Mouse (Mus musculus) hindbrain, embryonic 11.5 days (tissue): ENCODE measurements at regions not wholly inside any gene's neighbourhood (a gene's known extent, or its start where the extent isn't known, plus 50 kb on each side); places are given as distances from the start of the nearest gene placed in this dataset.

Source experiments
- ATAC-seq: fragments of 200-750 bp; cut with Nextera tagmentation; 2 replicates; pipeline ENCODE4 v1.8.0; 2017; ENCODE audit warnings: mild to moderate bottlenecking, moderate TSS enrichment, moderate library complexity; ENCODE audit not compliant: low FRiP score
- DNase-seq: peaks from one replicate; pipeline ENCODE4 v3.0.0-alpha.2; 2015; ENCODE audit warnings: low spot score
- H3K27ac ChIP-seq: fragments of 300-500 bp; sonication (generic); 2 replicates; pipeline ENCODE4 v1.5.1; 2014; ENCODE audit warnings: mild to moderate bottlenecking, low read depth, low read length
- H3K27me3 ChIP-seq: fragments of 300-500 bp; sonication (generic); 2 replicates; pipeline ENCODE4 v1.6.1; 2014; ENCODE audit warnings: mild to moderate bottlenecking, low read length, moderate library complexity, mixed read lengths; ENCODE audit not compliant: control insufficient read depth, insufficient read depth
- H3K36me3 ChIP-seq: fragments of 300-500 bp; sonication (generic); 2 replicates; pipeline ENCODE4 v1.6.1; 2014; ENCODE audit warnings: mild to moderate bottlenecking, low read length, moderate library complexity, mixed read lengths; ENCODE audit not compliant: control insufficient read depth, insufficient read depth
- H3K4me1 ChIP-seq: fragments of 300-500 bp; sonication (generic); replicated peaks from 2 replicates; pipeline ENCODE4 v1.6.1; 2014; ENCODE audit warnings: low read length, mixed read lengths; ENCODE audit not compliant: control insufficient read depth, insufficient read depth
- H3K4me2 ChIP-seq: fragments of 300-500 bp; sonication (generic); replicated peaks from 2 replicates; pipeline ENCODE4 v1.6.1; 2014; ENCODE audit warnings: mild to moderate bottlenecking, low read depth, low read length
- H3K4me3 ChIP-seq: fragments of 300-500 bp; sonication (generic); 2 replicates; pipeline ENCODE4 v1.5.1; 2014; ENCODE audit warnings: low read depth, low read length
- H3K9ac ChIP-seq: fragments of 300-500 bp; sonication (generic); 2 replicates; pipeline ENCODE4 v1.6.1; 2014; ENCODE audit warnings: low read depth, low read length
- H3K9me3 ChIP-seq: fragments of 300-500 bp; sonication (generic); 2 replicates; pipeline ENCODE4 v1.6.1; 2016; ENCODE audit warnings: low read length; ENCODE audit not compliant: control insufficient read depth
- WGBS: fragments of 180-500 bp; shearing (Covaris S2); extraction: QIAGEN DNeasy Blood & Tissue Kit; methylation state at CpG from one replicate; pipeline ENCODE4 v1.1.7; 2014; 5-methylcytosine and 5-hydroxymethylcytosine counted together

DNA sequence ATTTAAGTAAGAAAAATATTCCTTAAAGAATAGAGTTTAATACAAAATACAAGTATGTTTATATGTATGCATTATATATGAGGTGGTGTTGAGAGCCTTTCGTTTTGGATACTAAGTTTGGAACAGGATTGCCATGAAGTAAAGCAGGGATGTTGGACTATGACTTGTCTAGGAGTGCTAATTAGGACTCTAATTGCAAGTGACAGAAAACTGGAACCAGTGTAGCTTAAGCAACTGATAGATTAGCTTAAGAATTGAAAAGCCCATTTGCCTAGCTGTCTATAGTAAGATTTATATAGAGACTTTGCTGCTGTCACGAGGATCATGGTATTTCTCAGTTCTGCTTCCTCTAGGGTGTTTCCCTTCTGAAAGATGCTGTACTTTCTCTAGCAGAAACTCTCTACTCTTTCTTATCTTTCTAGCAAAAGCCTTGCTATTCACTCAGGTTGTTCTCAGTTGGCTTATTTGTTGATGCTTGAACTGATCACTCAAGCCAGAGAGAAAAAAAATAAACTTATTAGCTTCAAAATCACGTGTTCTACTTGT, 147.9 kb upstream of the 1810046K07Rik start:
- H3K27ac ChIP-seq, result no peak overlapping the region
- H3K9ac ChIP-seq, result no peak overlapping the region
- no peak overlapping the region for H3K4me3 ChIP-seq
- no peaks in the 10 kb centered on the region for H3K9me3 ChIP-seq
- no peaks in the 10 kb centered on the region for H3K27me3 ChIP-seq
- no peak overlapping the region for H3K4me2 ChIP-seq
- WGBS, result 74% methylated on average over 3 of the region's 3 CpGs
- no peaks in the 10 kb centered on the region for H3K36me3 ChIP-seq
- no peaks in the 10 kb centered on the region for H3K4me1 ChIP-seq
- ATAC-seq (no peak), DNase-seq (no peak)

DNA sequence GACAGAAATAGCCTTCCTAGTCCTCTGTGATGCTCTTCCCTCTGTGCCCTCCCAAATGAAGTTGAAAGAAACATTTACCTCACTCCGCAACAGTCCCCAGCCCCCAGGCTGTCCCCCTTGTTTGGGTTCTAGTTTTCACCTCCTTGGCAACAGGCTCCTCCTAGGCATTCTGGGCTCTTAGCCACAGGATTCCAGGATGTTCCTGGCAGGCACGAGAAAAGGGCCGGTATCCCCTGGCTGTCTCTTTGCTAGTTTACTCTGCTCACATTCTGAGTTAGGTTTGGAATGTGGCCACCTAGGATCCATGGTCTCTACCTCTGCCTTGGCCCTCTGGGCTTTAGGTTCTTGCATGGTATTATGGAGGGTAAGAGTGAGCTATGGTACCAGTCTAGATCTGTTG, 159.1 kb upstream of the 1810046K07Rik start:
- WGBS, result 53% methylated on average over 3 of the region's 3 CpGs

GRCm38 (mm10) chr9:51507265-51507913, 178.7 kb upstream of the 1810046K07Rik start:
- ATAC-seq, result no peak
- no peak overlapping the region for H3K4me2 ChIP-seq
- H3K9me3 ChIP-seq, result no peaks in the 10 kb centered on the region
- H3K4me1 ChIP-seq, result no peaks in the 10 kb centered on the region
- H3K36me3 ChIP-seq, result no peaks in the 10 kb centered on the region
- no peak overlapping the region for H3K4me3 ChIP-seq
- H3K27ac ChIP-seq, result no peak overlapping the region
- no peak overlapping the region for H3K9ac ChIP-seq
- no peak for DNase-seq
- no peaks in the 10 kb centered on the region for H3K27me3 ChIP-seq
- 81% methylated on average over 3 of the region's 3 CpGs for WGBS

More for the DNA sequence above, 159.1 kb upstream of the 1810046K07Rik start:
- no peaks in the 10 kb centered on the region for H3K4me1 ChIP-seq
- no peak overlapping the region for H3K4me3 ChIP-seq
- no peaks in the 10 kb centered on the region for H3K36me3 ChIP-seq
- no peak overlapping the region for H3K4me2 ChIP-seq
- no peaks in the 10 kb centered on the region for H3K27me3 ChIP-seq
- no peak for ATAC-seq
- H3K9me3 ChIP-seq, result no peaks in the 10 kb centered on the region
- no peak for DNase-seq
- H3K27ac ChIP-seq, result no peak overlapping the region
- no peak overlapping the region for H3K9ac ChIP-seq

- DNase-seq, result no peak
- Histone ChIP-seq H3K36me3 (no peaks in the 10 kb centered on the region), H3K4me1 (no peaks in the 10 kb centered on the region), H3K4me2 (no peak overlapping the region), H3K9ac (no peak overlapping the region), H3K4me3 (no peak overlapping the region), H3K27ac (no peak overlapping the region), H3K9me3 (no peaks in the 10 kb centered on the region), H3K27me3 (no peaks in the 10 kb centered on the region)
- no peak for ATAC-seq
- WGBS, result 80% methylated on average over 2 of the region's 2 CpGs
These were observed 188.9 kb upstream of the 1810046K07Rik start for GRCm38 (mm10) chr9:51517643-51518042.

- WGBS, result 83% methylated on average over 4 of the region's 4 CpGs
- H3K27ac ChIP-seq, result no peak overlapping the region
- H3K9ac ChIP-seq, result no peak overlapping the region
- H3K4me2 ChIP-seq, result no peak overlapping the region
- DNase-seq (no peak), ATAC-seq (no peak)
- H3K9me3 ChIP-seq, result no peaks in the 10 kb centered on the region
- H3K4me3 ChIP-seq, result no peak overlapping the region
- no peaks in the 10 kb centered on the region for H3K36me3 ChIP-seq
- no peaks in the 10 kb centered on the region for H3K4me1 ChIP-seq
- no peaks in the 10 kb centered on the region for H3K27me3 ChIP-seq
These were observed 189.7 kb upstream of the 1810046K07Rik start for GRCm38 (mm10) chr9:51518376-51518775.

DNA sequence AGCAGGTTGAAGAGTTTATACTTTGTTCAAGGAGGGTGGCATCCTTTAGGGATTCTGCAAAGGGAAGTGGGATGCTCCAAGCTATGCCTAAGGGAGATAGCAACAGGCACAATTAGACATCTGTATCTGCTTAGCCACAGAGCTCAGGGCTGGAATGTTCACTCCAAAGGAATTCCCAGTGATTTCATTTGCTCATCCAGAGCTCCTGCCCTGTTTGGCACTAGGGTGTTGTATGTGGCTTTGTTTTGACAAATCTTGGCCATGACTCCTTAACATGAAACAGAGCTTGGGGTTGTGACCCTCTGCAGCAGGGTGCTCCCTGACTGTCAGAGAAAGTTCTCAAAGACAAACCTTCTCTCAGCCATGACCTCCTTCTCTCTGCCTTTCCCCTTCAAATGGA, 194.8 kb upstream of the 1810046K07Rik start:
- Histone ChIP-seq H3K9ac (no peak overlapping the region), H3K27ac (no peak overlapping the region), H3K4me2 (no peak overlapping the region), H3K36me3 (no peaks in the 10 kb centered on the region), H3K4me3 (no peak overlapping the region), H3K9me3 (no peaks in the 10 kb centered on the region), H3K4me1 (no peaks in the 10 kb centered on the region), H3K27me3 (no peaks in the 10 kb centered on the region)
- ATAC-seq (no peak), DNase-seq (peak; percentile 1)

GRCm38 (mm10) chr9:51525906-51526305, 197.2 kb upstream of the 1810046K07Rik start:
- WGBS, result 91% methylated on average over 4 of the region's 4 CpGs
- Histone ChIP-seq H3K27ac (no peak overlapping the region), H3K9me3 (no peaks in the 10 kb centered on the region), H3K27me3 (no peaks in the 10 kb centered on the region), H3K4me2 (no peak overlapping the region), H3K4me3 (no peak overlapping the region), H3K36me3 (no peaks in the 10 kb centered on the region), H3K9ac (no peak overlapping the region), H3K4me1 (no peaks in the 10 kb centered on the region)
- DNase-seq (no peak), ATAC-seq (no peak)

DNA sequence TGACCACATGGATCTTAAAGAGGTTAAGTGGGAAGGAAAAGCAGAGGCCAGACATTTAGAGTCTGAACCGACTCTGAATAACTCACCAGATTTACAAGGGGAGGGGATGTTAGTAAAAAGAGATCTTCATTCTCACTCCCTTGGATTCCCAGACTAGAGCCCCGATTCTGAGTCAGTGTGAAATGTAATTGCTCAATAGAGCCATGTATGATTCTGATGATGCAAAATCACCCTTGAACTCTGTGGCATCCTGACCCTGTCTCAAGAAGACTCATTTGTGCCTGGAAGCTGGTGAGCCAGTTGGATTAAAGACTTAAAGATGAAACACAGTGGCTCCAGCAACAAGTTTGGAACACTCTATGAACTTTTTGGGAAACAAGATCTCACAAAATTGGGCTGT, 210.2 kb upstream of the 1810046K07Rik start:
- DNase-seq (no peak), ATAC-seq (no peak)
- no peak overlapping the region for H3K4me3 ChIP-seq
- H3K9me3 ChIP-seq, result no peaks in the 10 kb centered on the region
- H3K27me3 ChIP-seq, result no peaks in the 10 kb centered on the region
- H3K9ac ChIP-seq, result no peak overlapping the region
- H3K36me3 ChIP-seq, result no peaks in the 10 kb centered on the region
- WGBS, result 85% methylated on average over 2 of the region's 2 CpGs
- H3K4me2 ChIP-seq, result no peak overlapping the region
- H3K4me1 ChIP-seq, result no peaks in the 10 kb centered on the region
- H3K27ac ChIP-seq, result no peak overlapping the region

GRCm38 (mm10) chr9:51541940-51542339, 213.2 kb upstream of the 1810046K07Rik start:
- no peaks in the 10 kb centered on the region for H3K4me1 ChIP-seq
- no peak overlapping the region for H3K4me3 ChIP-seq
- 90% methylated on average over 3 of the region's 3 CpGs for WGBS
- H3K27ac ChIP-seq, result no peak overlapping the region
- no peaks in the 10 kb centered on the region for H3K36me3 ChIP-seq
- H3K9ac ChIP-seq, result no peak overlapping the region
- ATAC-seq, result no peak
- DNase-seq, result no peak
- H3K9me3 ChIP-seq, result no peaks in the 10 kb centered on the region
- no peaks in the 10 kb centered on the region for H3K27me3 ChIP-seq
- H3K4me2 ChIP-seq, result no peak overlapping the region
